Mouse (Mus musculus) NIH3T3 (cell line): ENCODE measurements around the gene Ctc1.
A peak's percentile ranks its signal among the peaks of the same experiment; 100 is the strongest.

Source experiments
- DNase-seq: peaks from one replicate; pipeline ENCODE4 v3.0.0-alpha.2; 2012; ENCODE audit warnings: low read depth

Ctc1 gene

GRCm38 (mm10) chr11:69070590-69071222 is 55.0 kb downstream of the Ctc1 start, which contains the start of gene Tmem107:
Tmem107 (plus strand) TSS chr11:69070806.
- DNase-seq, result peak; percentile 98

- peak; percentile 63 for DNase-seq
These were observed 55.6 kb downstream of the Ctc1 start for GRCm38 (mm10) chr11:69071262-69071661.

GRCm38 (mm10) chr11:69072234-69072633 is 56.5 kb downstream of the Ctc1 start:
- DNase-seq, result no peak

GRCm38 (mm10) chr11:69072666-69073064 is 57.0 kb downstream of the Ctc1 start:
- DNase-seq, result peak; percentile 45

- peak; percentile 92 for DNase-seq
These were observed 57.6 kb downstream of the Ctc1 start for GRCm38 (mm10) chr11:69073065-69073888.

GRCm38 (mm10) chr11:69073951-69074775 is 58.5 kb downstream of the Ctc1 start:
- peak; percentile 52 for DNase-seq

GRCm38 (mm10) chr11:69074776-69075069 is 59.0 kb downstream of the Ctc1 start:
- DNase-seq, result no peak

- DNase-seq, result no peak
These were observed 60.2 kb downstream of the Ctc1 start for GRCm38 (mm10) chr11:69075764-69076479.

GRCm38 (mm10) chr11:69076572-69076971 is 60.9 kb downstream of the Ctc1 start:
- no peak for DNase-seq

- no peak for DNase-seq
These were observed 61.6 kb downstream of the Ctc1 start for GRCm38 (mm10) chr11:69077316-69077715.

GRCm38 (mm10) chr11:69078041-69078440 is 62.3 kb downstream of the Ctc1 start:
- no peak for DNase-seq

- DNase-seq, result peak; percentile 74
These were observed 63.2 kb downstream of the Ctc1 start for GRCm38 (mm10) chr11:69078805-69079438.

GRCm38 (mm10) chr11:69080102-69080854 is 64.6 kb downstream of the Ctc1 start:
- no peak for DNase-seq

GRCm38 (mm10) chr11:69080855-69081222 is 65.1 kb downstream of the Ctc1 start:
- no peak for DNase-seq

GRCm38 (mm10) chr11:69081613-69082012 is 65.9 kb downstream of the Ctc1 start:
- DNase-seq, result no peak

- no peak for DNase-seq
These were observed 69.9 kb downstream of the Ctc1 start for GRCm38 (mm10) chr11:69085608-69086007.
